Mouse (Mus musculus) yolk sac, embryonic 10.5 days (tissue): ENCODE results near the gene B9d2.

Experiments
- DNase-seq: peaks from one replicate; pipeline ENCODE4 v3.0.0-alpha.2; 2017; ENCODE audit warnings: low spot score

Gene B9d2

DNA sequence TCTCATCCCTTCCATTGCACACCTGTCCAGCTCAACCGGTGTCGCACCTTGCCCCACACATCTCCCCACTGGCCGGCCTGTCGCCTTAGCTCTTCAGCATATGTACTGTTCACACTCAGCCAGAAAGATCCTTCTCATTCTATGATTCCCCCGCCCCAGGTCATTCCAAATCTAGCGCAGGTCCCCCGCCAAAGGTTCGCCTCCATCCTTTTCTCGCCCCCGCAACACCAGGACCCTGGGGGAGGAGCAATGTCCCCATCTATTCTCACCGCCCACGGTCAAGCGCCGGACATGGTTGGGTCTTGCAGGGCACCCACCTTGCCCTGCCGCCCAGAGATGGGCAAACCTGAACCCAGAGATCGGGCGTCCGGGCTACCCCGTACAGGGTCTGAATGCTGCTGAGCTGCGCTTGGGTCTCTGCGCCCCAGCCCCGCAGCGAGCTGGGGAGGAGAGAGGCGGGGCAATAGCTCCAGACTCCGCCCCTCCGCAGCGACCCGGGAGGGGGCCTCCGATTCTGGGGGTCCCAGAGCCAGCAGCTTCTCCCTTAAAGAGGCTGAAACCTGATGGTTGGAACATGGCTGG, 5.8 kb upstream of the B9d2 start, which contains the start of gene Tmem91:
TSS of gene Tmem91 (minus strand) at position 448 of the 582 bp plus-strand sequence.
- no peak for DNase-seq

DNA sequence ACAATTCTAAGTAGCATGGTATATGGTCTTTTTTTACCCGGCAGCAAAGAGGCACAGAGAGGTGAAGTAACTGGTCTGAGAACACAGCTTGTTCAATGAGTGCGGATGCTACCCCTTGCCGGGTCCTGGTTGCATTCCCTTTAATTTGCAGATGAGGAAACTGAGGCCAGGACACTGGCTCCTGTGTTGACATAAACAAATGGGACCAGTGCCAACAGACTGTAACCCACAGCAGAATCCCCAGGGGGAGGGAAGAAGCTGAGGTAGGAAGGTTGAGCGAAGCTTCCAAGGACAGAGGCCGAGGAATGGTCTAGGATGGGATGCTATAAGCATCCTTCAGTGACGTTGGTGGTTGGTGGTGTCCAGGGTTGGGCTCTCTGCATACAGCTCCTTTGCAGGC, 5.2 kb upstream of the B9d2 start:
- no peak for DNase-seq

DNA sequence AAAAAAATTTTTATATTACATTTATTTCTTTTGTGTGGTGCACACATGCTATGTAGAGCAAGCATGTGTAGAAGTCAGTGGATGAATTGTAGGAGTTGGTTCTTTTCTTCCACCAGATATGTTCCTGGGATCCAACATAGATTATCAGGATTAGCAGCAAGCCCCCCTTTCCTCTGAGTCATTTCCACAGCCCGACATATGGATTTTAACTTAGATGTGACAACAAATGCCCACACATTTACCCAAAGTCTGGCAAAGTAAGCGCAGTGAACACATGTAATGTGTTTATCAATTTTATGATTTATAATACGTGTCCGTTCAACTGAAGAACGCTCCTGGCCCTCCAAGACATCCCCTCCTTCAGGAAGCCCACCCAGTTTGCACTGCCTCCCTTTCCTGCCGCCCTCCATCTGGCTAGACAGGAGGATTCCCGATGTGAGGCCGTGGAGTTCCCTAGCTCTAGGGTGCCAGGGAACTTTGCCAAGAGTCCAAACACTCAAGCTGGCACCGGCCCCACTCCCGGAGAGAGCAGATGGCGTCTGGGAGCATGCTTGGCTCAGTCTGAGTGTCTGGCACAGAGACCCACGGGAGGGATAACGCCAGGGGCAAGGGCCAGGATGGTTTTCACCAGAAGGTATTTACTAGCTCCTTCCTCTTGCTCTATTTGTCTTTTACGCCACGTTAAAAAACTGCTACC, 4.3 kb upstream of the B9d2 start:
- no peak for DNase-seq

DNA sequence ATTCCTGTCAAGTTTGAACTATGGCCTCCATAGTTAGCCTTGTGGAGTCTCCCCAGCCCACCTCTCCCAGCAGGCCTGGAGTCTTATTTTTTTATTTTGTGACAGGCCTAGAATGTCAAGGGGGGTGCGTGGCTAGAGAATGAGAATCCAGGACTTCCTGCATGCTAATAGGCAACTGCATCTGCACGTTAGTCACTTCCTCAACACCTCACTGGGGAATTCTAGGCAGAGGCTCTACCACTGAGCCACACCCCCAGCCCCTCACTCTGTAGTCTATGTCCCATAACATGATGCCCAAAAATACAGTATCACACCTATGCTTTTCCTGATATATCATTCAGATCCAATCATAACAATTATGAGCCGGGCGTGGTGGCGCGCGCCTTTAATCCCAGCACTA, 3.6 kb upstream of the B9d2 start:
- no peak for DNase-seq

DNA sequence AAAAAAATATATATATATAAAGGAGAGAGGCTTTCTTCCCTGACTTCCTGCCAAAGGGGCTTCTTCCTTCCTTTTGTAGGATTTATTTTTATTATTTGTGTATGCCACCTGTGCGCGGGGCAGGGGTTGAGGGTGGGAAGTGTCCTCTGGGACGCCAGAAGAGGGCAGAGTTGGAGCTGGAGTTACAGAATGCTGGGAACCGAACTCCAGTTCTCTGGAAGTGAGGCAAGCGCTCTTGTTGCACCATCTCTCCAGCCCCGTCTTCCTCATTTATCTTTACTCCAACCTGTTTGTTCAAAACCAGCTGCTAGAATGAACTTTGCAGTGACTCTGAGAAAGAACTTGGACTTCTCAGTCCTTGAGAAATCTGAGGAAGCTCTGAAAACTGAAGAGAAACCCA, 609 bp upstream of the B9d2 start:
- no peak for DNase-seq

DNA sequence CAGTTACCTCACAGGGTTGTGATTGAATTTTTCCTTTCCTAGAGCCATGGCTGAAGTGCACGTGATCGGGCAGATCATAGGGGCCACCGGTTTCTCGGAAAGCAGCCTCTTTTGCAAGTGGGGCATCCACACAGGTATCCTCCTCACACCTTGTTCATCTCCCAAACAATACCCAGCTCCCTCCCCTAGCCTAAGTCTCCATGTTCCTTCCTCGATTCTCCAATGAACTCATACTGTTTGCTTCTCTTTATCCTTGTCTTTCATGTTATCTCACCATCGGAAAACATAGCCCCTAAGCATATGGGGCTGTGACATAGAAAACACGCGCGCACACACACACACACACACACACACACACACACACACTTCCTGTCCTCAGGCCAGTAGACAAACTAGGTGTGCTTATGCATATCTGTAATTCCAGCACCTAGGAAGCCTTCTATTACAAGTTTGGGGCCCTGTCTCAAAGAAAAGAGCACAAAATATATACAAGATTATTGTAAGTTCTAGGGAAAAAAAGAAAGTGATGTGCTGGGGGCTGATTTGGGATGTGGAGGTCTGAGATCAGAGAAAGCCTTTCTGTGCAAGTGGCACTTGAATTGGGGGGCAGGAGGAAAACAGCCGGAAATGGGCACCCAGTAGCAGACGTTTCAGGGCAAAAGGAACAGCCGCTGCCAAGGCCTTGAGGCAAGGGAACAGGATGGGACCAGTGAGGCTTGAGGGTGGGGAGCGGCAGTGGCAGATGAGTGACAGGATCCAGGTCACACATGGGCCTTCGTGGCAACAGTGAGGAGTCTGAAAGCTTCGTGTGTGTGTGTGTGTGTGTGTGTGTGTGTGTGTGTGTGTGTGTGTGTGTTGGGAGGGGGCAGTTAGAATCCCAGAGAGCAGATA, 1.0 kb downstream of the B9d2 start:
- no peak for DNase-seq

DNA sequence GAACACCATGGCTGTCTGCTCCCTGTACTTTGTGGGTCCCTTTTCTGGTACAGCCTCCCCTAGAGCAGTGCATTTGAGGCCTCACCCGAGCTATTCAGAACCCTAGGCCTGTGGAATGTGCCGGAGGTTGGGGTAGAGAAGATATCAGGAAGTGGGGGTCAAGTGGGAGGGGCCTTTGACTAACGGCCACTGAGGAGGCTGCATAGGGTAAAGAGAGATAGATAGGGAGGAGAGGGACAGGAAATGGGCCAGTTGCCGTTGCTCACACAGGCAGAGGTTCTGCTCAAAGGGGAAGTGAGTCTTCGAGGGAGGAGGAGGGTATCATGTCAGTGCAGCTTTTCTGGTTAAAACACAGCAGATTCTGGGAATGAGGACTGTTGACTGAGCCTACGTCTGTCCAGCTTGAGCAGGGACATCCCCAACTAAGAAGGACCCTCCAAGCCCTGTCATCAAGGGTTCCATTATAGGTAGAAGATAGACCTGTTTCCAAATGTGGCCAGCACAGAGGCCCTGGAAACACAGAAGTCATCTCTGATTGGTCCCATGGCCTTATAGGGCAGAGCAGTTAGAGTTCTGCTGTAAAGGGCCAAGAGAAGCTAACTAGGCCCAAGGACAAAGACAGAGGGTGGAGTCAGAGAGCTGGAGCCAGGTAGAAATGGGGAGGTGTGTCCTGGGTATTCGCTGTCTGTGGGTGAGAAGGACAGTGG, 3.0 kb downstream of the B9d2 start:
- DNase-seq = no peak

DNA sequence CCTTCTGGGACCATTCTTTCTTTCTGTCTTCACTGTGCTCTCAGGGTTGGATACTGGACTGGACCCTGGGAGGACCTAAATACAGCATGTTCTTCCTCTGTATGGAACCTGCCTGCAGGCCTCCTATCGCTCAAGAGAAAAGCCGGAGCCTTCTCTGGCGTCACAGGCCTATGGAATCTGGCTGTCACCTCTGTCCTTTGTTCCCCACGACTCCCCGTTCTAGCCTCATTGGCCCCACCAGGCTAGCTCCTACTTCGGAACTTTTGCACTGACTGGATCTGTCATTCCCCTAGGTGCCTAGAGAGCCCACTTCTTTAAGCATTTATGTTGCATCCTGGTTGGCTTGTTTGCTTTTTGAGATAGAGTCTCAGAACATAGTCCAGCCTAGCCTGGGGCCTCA, 4.1 kb downstream of the B9d2 start:
- DNase-seq = no peak

DNA sequence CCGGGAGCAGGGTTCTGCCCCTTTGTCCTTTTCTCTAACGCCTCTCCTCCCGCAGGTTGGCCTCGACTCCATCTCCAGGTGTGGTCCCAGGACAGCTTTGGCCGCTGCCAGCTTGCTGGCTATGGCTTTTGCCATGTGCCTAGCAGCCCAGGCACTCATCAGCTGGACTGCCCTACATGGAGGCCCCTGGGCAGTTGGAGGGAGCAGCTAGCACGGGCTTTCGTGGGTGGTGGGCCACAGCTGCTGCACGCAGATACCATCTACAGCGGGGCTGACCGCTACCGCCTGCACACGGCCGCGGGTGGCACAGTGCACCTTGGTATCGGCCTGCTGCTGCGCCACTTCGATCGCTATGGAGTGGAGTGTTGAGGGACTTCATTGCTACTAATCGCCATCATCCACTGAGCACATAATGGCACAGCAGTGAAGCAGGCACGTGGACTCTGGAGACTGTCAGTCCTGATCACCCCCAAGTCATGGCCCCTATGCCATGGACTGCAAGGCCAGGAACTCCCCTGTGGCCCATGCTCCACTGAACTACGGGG, 5.4 kb downstream of the B9d2 start:
- DNase-seq = peak; percentile 5

DNA sequence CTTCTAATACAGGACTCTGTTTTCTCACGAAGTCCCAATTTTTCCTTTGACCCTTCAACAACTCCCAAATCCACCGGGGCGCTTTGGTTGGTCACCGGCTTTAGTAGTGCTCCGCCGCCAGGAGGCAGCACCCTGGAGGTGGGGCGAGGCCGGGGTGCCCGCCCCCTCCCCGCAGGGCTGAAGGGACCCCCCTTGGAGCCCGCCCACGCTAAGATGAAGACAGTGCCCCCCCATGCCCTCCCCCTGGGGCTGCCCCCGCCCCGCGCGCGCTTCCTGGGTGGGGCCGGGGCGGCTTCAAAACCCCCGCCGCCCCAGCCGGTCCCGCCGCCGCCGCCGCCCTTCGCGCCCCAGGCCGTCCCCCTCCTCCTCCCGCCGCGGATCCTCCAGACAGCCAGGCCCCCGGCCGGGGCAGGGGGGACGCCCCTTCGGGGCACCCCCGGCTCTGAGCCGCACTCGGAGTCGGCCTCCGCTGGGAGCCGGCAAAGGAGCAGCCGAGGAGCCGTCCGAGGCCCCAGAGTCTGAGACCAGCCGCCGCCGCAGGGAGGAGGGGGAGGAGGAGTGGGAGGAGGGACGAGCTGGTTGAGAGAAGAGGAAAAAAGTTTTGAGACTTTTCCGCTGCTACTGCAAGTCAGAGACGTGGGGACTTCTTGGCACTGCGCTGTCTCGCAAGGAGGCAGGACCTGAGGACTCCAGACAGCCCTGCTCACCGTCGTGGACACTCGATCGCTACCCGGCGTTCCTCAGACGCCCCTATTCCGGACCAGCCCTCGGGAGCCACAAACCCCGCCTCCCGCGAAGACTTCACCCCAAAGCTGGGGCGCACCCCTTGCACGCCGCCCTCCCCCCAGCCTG, 6.3 kb downstream of the B9d2 start, which contains the start of gene Tgfb1:
TSS of gene Tgfb1 (plus strand) at position 323 of the 852 bp plus-strand sequence.
- DNase-seq = peak; percentile 81

DNA sequence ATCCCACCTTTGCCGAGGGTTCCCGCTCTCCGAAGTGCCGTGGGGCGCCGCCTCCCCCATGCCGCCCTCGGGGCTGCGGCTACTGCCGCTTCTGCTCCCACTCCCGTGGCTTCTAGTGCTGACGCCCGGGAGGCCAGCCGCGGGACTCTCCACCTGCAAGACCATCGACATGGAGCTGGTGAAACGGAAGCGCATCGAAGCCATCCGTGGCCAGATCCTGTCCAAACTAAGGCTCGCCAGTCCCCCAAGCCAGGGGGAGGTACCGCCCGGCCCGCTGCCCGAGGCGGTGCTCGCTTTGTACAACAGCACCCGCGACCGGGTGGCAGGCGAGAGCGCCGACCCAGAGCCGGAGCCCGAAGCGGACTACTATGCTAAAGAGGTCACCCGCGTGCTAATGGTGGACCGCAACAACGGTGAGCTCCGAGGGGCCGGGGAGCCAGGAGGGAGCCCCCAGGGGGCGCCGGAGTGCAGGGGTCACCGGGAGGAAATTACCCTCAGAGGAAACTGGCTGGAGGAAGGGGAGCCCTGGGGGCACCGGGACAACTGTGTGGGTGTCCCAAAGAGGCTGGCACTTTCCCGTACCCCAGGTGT, 7.3 kb downstream of the B9d2 start:
- DNase-seq = peak; percentile 18

DNA sequence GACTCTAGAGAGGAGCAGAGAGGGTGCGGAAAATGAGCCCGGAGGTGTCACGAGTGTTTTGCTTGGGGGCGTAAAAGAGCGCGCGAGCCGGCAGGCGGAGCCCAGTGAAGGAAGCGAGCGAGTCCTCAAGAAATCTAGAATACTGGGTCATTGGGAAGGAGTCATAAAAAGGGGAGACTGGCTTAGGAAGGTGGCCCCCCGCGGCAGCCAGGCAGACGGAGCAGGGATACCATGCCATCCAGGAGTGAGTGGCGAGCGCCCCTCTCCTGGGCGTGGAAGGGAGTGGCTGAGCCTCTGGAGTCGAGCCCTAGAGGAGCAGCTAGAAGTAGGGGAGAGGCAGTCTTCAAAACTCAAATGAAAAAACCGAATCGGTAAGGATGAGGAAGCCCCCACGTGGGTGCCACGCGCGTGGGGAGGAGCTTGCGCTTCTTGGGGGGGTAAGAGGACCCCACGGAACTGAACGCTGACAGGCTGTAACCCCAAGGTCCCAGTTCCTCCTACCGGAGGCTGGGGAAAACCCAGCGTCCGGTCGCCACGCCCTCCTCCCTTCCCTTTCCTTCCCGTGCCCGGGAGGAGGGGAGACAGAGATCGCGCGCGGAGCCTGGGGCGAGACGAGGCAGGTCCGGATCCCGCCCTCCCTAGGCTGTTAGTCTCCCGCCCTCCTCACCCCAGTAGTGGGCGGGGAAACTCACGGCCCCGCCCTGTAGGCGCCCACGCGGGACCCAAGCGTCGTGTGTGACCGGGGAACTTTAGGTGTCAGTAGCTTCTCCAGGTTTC, 8.4 kb downstream of the B9d2 start:
- DNase-seq = peak; percentile 79

DNA sequence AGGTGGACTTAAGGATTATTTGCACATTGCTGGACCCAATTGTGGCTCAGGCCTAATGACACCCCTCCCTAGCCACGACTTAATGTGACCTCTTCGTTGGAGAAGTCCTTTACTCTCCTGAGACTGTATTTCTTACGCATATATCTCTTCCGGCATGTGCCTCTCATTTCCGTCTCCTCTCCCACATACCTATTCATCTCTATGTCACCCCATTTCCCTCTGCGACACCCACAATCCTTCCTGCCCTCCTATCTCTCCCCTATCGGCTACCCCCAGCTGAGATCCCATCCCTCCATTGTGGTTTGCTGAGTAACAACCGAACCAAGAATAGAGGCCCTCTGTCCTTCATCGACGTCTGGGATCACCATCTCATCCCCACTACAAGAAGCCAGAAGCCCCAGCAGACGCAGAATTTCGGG, 9.0 kb downstream of the B9d2 start:
- DNase-seq = peak; percentile 4

DNA sequence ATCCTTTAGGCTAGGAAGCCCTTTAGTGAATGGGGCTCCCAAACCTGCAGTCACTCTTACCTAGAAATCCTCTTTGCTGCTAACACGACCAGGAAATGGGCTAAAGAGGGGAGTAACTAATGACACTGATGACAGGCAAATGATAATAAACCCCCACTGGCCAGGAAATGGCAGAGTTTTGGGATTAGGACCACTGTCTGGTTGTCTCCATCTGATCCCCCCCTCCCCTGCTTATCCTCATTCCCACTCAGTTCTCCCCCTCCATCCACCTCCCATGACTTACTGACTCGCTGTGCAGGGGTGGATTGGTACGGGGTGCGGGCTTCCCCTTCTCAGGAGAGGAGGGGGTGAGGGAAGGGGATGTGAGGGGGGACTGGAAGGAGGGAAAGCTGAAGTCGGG, 9.5 kb downstream of the B9d2 start:
- DNase-seq = no peak

DNA sequence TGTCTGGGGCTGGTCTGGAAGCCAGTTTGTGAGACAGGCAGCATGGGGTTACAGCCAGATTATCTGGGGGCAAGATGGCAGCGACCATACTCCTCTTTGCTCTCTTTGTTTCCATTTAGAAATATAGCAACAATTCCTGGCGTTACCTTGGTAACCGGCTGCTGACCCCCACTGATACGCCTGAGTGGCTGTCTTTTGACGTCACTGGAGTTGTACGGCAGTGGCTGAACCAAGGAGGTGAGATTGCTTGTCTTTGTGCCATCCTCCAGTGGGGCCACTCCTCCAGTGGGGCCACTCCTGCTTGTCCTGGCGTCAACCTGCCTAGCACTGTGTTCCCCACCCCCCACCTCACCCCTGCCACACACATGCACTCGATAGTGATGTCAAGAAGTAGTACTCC, 13.5 kb downstream of the B9d2 start:
- DNase-seq = no peak

DNA sequence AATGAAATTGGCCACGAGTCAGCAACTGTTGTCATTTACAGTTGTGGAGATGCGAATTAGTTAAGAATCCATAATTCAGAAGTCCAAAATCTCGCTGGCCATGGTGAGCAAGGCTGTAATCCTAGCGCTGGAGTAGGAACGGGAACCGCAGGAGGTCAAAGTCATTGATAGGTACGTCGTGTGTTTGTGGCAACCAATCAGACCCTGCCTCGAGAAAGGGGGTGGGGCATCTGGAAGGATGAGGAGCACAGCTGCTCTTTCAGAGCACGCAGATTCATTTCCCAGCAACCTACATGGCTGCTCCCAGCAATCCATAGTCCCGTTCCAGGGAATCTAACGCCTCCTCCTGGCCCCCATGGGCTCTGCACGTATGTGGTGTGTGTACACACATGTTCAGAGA, 19.3 kb downstream of the B9d2 start:
- DNase-seq = no peak

DNA sequence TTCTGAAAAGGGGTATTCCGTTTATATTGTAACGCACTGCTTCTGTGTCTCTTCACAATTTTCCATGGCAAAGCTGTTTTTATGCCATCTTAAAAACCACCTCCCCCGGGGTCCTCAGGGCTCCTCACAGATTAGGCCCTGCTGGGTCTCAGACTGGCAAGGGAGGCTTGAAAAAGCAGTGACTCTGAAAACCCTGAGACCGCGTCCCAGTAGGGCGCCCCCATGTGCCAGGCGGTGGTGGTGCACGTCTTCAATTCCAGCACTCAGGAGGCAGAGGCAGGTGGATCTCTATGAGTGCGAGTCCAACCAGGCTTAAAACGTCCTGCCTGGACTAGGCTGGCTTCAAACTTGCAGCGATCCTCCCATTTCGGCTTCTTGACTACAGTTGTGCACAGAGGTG, 20.2 kb downstream of the B9d2 start:
- DNase-seq = no peak

DNA sequence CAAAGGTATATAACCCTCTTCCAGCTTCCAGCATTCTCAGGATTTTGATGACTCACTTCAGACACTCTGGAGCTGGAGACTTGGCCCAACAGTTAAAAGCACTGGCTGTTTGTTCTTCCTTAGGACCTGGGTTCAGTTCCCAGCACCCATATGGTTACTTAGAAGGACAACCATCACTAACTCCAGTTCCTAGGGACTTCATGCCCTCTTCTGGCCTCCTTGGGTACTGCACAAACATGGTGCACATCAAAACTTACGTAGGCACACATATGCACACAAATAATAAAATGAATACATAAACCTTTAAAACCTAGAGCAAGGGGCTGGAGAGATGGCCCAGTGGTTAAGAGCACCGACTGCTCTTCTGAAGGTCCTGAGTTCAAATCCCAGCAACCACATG, 21.8 kb downstream of the B9d2 start:
- no peak for DNase-seq

DNA sequence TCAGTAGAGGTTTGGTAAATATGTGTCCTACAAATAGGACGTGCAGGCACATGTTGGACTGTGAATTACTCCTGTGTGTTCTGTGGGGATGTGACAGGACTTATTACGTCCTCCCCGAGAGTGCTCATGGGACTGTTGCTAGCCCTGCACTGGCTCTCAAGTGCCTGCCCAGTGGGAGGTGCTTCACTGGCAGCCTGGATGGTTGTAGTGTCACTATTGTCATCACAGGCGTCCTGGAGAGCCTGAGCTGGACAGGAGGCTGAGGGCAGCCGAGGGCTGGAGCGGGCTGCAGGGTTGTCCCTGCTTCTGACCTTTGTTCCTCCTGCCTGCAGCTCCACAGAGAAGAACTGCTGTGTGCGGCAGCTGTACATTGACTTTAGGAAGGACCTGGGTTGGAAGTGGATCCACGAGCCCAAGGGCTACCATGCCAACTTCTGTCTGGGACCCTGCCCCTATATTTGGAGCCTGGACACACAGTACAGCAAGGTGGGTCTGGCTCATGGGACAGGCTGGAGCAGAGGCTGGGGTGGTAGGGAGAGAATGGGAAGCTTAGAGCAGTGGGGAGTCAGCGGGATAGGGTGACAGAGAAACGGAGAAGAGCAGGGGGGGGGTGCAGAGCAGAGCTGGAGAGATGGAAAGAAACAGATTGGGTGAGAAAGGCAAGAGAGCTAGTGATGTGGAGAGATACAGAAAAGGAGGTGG, 23.4 kb downstream of the B9d2 start:
- DNase-seq = peak; percentile 52
